Mouse (Mus musculus) lung, adult 2 months (tissue): ENCODE measurements at regions not wholly inside any gene's neighbourhood (a gene's known extent, or its start where the extent isn't known, plus 50 kb on each side); places are given as distances from the start of the nearest gene placed in this dataset.

ENCODE experiments used
- DNase-seq: peaks from one replicate; pipeline ENCODE4 v3.0.0; 2022
- H3K4me1 ChIP-seq: fragments of 200-500 bp; 2 replicates; pipeline ENCODE4 v1.6.1; 2011; ENCODE audit warnings: low read length; ENCODE audit not compliant: control insufficient read depth, insufficient read depth
- H3K4me3 ChIP-seq: fragments of 200-500 bp; replicated peaks from 2 replicates; pipeline ENCODE3; 2011; ENCODE audit warnings: low read depth, mild to moderate bottlenecking, control low read depth, low read length; ENCODE audit errors: extremely low read depth
- CTCF ChIP-seq: fragments of 200-500 bp; IDR thresholded peaks from 2 replicates; pipeline ENCODE4 v1.5.1; 2011; ENCODE audit warnings: mild to moderate bottlenecking, low read length, control low read depth; ENCODE audit not compliant: insufficient read depth
- POLR2A ChIP-seq: fragments of 200-500 bp; IDR thresholded peaks from 2 replicates; pipeline ENCODE4 v1.6.1; 2011; ENCODE audit warnings: low read depth, mild to moderate bottlenecking, control low read depth, low read length, borderline replicate concordance; ENCODE audit errors: extremely low read depth
- WGBS: fragments of 180-500 bp; shearing (Covaris S2); methylation state at CpG from one replicate; pipeline ENCODE4 v1.1.7; 2018; 5-methylcytosine and 5-hydroxymethylcytosine counted together

GRCm38 (mm10) chrX:11807883-11808262 is 352.3 kb downstream of the Bcor start:
- no peak for DNase-seq
- TF ChIP-seq CTCF (no peak), POLR2A (no peak)
- Histone ChIP-seq H3K4me1 (0 out of 2 replicates have a peak, but pooled peaks cover 3% of the 10 kb centered on the region), H3K4me3 (peak overlapping the region; percentile 19)
- WGBS = 29% methylated on average over 9 of the region's 9 CpGs

DNA sequence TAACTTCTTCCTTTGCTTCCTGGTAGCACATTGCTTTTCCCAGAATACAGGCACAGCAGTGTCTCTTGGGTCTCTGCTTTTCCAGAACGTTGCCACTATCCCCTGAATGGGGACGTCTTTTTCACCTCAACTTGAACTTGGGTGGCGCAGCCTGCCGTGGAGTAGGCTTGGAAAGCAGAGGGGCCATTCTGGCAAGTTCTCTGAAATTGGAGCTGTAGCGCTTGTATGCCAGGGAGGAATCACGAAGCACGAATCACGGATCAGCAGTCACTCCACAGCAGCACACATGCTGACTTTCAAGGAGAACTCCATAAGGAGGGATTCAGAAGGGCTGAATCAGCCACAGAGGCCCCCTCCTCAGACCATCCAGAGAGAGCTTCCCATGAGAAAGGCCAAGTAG is 351.2 kb downstream of the Bcor start:
- DNase-seq = no peak
- no peak for TF ChIP-seq POLR2A
- no peak for TF ChIP-seq CTCF
- H3K4me3 ChIP-seq = no peak overlapping the region
- 66% methylated on average over 8 of the region's 8 CpGs for WGBS
- 0 out of 2 replicates have a peak, but pooled peaks cover 3% of the 10 kb centered on the region for H3K4me1 ChIP-seq

GRCm38 (mm10) chrX:11814861-11815260 is 345.3 kb downstream of the Bcor start:
- Histone ChIP-seq H3K4me3 (no peak overlapping the region), H3K4me1 (no peaks in the 10 kb centered on the region)
- TF ChIP-seq CTCF = no peak
- TF ChIP-seq POLR2A = no peak
- DNase-seq = no peak
- WGBS = 49% methylated on average over 9 of the region's 9 CpGs

DNA sequence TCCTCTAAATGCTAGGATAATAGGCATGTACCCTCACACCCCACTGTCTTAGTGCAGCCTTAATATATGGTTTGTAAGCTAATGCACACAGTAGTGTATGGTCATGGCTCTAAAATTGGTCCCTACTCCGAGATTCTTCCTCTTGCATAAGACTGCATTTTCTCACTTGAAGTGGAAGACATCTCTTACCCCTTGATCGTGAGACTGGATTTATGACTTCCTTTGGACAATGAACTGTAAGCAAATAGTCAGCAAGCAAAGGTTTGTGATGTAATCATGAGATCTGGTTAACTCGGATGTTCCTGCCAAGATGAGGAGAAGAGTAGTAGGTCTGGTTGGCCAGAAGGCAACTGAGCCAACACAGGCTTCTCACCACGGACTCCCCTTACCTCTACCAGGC is 344.3 kb downstream of the Bcor start:
- TF ChIP-seq POLR2A (no peak), CTCF (no peak)

DNA sequence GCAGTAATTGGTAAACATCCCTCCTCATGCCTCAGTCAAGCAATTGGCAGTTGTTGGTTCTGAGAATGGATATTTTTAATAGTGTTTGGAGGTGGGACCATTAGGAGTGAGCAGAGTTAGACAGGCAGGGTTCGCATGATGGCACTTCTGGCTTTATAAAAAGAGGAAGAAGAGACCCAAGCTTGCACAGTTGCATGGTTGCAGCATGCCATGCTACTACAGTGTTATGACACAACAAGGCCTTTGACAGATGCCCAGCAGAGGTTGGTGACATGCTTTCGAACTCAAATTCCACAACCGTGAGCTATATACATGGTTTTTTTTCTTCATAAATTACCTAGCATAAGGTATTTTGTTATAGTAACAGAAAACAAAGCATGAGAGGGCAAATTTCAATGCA is 341.5 kb downstream of the Bcor start:
- DNase-seq = no peak
- H3K4me1 ChIP-seq = no peaks in the 10 kb centered on the region
- TF ChIP-seq POLR2A (no peak), CTCF (no peak)
- no peak overlapping the region for H3K4me3 ChIP-seq
- 95% methylated on average over 3 of the region's 3 CpGs for WGBS

More for the DNA sequence above, 344.3 kb downstream of the Bcor start:
- no peaks in the 10 kb centered on the region for H3K4me1 ChIP-seq
- H3K4me3 ChIP-seq = no peak overlapping the region
- DNase-seq = no peak
- WGBS = 52% methylated on average over 4 of the region's 4 CpGs

- DNase-seq = no peak
- Histone ChIP-seq H3K4me1 (no peaks in the 10 kb centered on the region), H3K4me3 (no peak overlapping the region)
- TF ChIP-seq POLR2A (no peak), CTCF (no peak)
- 52% methylated on average over 2 of the region's 2 CpGs for WGBS
Observed at GRCm38 (mm10) chrX:11821165-11821564, 339.0 kb downstream of the Bcor start.

GRCm38 (mm10) chrX:11821880-11822768 is 338.0 kb downstream of the Bcor start:
- 71% methylated on average over 16 of the region's 16 CpGs for WGBS
- no peak for TF ChIP-seq CTCF
- no peak for TF ChIP-seq POLR2A
- peaks cover 3% of the 10 kb centered on the region for H3K4me1 ChIP-seq
- H3K4me3 ChIP-seq = no peak overlapping the region
- DNase-seq = no peak

DNA sequence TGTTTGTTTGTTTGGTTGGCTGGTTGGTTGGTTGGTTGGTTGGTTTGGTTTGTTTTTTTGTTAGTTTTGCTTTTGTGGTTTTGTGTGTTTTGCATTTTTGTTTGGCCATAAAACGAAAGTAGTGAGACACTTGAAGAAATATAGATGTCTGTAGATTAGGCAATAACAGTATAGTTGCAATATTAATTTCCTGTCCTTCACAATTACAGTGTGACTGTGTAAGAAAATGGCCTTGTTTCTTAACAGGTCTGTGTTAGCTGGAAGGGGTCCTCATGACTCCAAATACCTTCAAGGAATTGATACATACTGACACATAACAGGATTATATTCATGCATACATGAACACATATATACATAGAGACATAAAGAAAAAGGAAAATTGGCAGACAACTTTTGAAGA is 334.2 kb downstream of the Bcor start:
- Histone ChIP-seq H3K4me1 (peaks cover 3% of the 10 kb centered on the region), H3K4me3 (no peak overlapping the region)
- WGBS = 69% methylated on average over 1 of the region's 1 CpGs
- DNase-seq = no peak
- no peak for TF ChIP-seq POLR2A
- no peak for TF ChIP-seq CTCF

GRCm38 (mm10) chrX:11826737-11827408 is 333.3 kb downstream of the Bcor start:
- TF ChIP-seq CTCF (no peak), POLR2A (no peak)
- WGBS = 41% methylated on average over 20 of the region's 20 CpGs

More at GRCm38 (mm10) chrX:11826737-11827408, 333.3 kb downstream of the Bcor start:
- no peak overlapping the region for H3K4me3 ChIP-seq
- H3K4me1 ChIP-seq = peaks cover 3% of the 10 kb centered on the region
- no peak for DNase-seq
